Mouse (Mus musculus) liver, adult (tissue): ENCODE data around the gene a.
"Not testable (repeated sequence)": the region's sequence is repeated elsewhere in the genome, so short reads cannot be mapped to it uniquely, and the experiment has no call there.

Experiments used
- GATA4 ChIP-seq: IDR thresholded peaks from 2 replicates; pipeline ENCODE4 v1.6.1; 2014; ENCODE audit warnings: mild to moderate bottlenecking, low read length; ENCODE audit not compliant: insufficient replicate concordance

The a gene

GRCm38 (mm10) chr2:154971919-154972692 is 180.9 kb downstream of the a start:
- no peak for TF ChIP-seq GATA4

DNA sequence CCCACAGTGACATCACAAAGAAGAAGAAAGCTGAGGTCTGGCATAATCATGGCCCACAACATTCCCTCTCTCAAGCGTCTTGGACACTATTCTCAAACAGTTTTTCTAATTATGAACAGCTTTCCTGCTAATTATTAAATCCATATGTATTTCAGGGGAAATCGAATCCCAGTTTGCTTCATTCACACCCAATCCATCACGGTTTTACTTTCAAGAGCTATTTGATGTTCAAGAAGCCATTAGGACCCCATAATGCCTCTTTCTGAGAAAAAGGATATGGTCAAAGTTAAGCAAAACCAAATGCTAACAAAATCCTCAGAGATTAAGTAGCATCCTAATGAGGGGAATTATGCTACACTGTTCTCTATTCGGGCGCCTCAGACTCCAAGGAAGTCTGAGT is 181.8 kb downstream of the a start:
- TF ChIP-seq GATA4, result no peak

- TF ChIP-seq GATA4, result no peak
These were observed 195.4 kb downstream of the a start for GRCm38 (mm10) chr2:154986609-154987008.

- no peak for TF ChIP-seq GATA4
These were observed 200.2 kb downstream of the a start for GRCm38 (mm10) chr2:154991411-154991810.

- TF ChIP-seq GATA4, result no peak
These were observed 200.9 kb downstream of the a start for GRCm38 (mm10) chr2:154992083-154992482.

DNA sequence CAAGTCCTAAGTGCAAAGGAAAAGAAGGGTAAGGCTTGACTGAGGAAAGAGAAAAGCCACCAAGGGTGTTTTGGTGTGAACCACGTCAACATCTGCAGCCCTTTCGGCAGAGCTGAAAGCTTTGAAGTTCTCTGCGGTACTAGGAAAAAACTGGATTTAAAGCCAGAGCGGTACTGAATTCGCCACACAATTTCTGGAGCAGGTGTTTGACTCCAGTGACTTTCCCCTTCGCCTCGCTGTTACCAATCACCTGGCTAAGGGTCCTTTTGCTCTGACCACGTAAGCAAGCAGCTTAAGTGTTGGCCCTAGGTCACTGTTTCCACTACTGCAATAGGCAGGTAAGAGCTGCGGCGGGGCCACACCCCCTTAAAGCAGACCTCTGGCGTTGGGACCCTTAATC is 214.3 kb downstream of the a start:
- no peak for TF ChIP-seq GATA4

DNA sequence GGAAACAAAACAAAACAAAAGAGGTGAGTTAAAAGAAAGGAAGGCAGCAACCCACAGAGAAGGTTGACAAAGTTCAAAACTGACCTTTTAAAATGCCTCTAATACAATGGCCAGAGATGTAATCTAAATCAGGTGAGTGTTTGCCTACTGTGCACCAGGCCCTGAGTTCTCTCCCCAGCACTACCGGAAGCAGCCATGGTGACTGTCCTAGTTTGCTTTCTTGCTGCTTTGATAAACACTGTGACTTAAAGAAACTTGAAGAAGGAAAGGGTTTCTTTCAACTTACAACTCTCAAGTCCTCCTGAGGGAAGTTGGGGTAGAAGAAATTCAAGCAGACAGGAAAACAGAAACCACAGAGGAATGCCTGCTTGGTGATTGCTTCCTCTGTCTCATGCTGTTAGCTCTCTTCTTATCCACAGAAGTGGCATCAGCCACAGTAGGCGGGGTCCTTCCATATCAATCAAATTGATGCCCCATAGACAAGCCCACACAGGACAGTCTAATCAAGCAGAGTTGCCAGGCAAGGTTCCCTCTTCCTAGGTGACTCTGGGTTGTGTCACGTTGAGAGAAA is 220.0 kb downstream of the a start:
- no peak for TF ChIP-seq GATA4

DNA sequence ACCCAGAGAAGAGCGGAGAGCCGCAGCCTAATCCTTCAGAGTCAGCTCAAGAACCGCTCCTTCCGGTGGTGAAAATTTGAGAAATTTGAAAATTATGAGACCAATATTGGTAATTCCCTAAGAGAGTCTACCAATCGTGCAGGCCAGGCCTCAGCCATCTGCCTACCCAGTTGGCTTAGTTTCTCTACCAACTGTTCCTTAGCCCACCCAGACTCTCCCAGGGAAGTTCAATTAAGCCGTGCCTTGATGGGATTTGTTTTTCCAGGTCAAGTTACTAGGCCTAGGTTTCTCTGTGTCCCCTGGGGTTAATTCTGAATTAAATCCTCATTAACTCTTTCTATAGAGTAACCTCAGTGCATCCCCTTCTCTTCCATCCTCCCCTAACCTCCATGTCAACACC is 221.8 kb downstream of the a start:
- TF ChIP-seq GATA4, result no peak

- not testable (repeated sequence) for TF ChIP-seq GATA4
These were observed 227.1 kb downstream of the a start, which contains the start of gene Gm14226 for GRCm38 (mm10) chr2:155018251-155018755. Gene Gm14226, plus strand, starts transcription at chr2:155018266.

- TF ChIP-seq GATA4, result no peak
These were observed 227.8 kb downstream of the a start for GRCm38 (mm10) chr2:155018762-155019641.

DNA sequence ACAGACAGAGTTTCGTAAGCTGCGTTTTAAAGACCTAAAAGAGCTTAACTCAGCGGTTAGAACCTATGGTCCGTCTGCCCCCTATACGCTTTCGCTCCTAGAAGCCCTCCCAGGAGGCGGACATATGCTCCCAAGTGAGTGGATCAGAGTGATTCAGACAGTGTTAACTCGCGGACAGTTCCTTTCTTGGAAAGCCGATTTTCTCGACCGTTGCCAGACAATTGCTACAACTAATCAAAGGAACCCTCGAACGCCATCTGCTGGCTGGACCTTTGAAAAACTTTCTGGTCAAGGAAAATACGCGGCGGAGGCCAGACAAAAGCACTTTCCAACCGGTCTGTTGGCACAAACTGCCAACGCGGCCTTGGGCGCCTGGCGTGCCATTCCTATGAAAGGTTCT is 228.5 kb downstream of the a start:
- TF ChIP-seq GATA4, result no peak

DNA sequence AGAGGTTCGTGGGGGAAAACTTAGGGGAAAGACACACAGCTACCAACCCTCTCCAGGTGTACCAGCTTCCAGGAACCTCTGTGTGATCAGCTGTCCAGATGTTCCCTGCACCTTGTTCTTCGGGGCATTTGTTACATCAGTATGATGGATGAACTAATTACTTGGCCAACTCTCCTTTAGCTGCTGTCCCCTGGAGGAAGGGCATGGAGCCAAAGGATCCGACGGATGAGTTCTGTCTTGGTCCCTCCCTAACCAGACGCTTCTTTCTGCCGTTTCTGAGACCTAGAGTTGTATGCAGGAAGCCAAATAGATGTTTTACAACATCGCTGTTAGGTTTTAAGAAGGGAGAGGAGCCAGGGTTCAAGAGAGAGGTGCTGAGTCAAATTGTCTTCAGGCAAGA is 239.6 kb downstream of the a start:
- TF ChIP-seq GATA4, result no peak

DNA sequence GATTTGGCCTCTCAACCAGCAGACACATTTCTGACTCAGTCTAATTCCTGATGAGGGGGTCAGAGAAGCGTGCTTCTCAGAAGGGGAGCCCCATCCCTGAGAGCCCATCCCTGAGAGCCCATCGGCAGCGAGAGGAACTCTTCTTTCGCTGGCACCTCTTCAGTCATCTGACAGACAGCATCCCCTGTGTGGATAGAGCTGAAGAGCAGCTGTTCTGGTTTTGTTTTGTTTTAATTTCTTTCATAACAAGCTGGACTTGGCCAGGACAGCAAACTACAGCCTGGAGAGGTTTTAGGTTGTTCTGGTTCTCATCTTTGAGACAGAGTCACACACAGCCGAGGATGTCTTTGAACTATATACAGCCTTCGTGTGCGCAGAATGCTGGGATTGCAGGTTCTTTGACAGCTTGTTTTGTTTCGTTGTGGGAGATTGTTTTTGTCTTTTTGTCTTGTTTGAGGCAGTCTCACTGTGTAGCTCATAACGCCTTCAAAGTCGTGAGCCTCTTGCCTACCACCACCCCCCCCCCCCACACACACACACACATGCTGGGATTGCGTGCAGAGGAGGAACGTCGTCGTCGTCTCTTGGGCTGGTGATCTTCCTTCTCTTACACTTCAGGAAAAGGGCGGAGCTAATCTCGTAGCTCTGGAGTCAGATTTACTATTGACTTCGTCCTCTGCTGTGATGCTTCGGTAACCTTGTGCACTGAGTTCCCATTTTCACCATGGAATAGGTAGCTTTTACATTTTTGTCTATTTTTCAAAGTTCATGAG is 241.9 kb downstream of the a start:
- no peak for TF ChIP-seq GATA4

GRCm38 (mm10) chr2:155039956-155040355 is 248.8 kb downstream of the a start:
- no peak for TF ChIP-seq GATA4

DNA sequence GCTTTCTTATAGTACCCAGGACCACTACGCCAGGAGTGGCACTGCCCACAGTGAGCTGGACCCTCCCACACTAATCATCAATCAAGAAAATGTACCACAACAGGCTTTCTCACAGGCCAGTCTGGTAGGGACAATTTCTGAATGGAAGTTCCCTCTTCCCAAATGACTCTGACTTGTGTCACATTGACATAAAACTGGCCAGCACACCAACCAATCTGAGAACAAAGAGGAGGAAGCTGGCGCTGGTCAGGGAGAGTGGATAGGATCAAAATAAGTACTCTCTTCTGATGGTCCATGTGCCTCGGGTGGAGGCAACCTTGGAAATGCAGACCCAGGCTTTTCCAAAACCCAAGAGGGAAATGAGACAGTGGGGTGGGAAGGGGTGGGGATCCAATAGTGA is 253.3 kb downstream of the a start:
- no peak for TF ChIP-seq GATA4
